ENCODE assay signal across 8 mouse cellular contexts in genomic region chr1:156035269-156035929, GRCm38 (mm10). TPM values are rescaled to one million over a fixed set of nuclear protein-coding genes. Genes with fewer than 3 reads are reported as not detected.
DNase-seq lines count a peak whose midpoint lies in the region; ATAC-seq and TF ChIP-seq lines count a peak whose summit lies in the region.

Tor1aip2 (plus strand) TSS chr1:156035403.

- H3K9me3 ChIP-seq in heart, embryonic 15.5 days (replicated peaks), result no peaks in the 10 kb centered on the region

- peak within 1 kb of the TSS; percentile 78 for H3K4me3 ChIP-seq in embryonic fibroblast, embryonic 13.5 days (ENCODE audit: insufficient read depth, low read length)
- H3K4me3 ChIP-seq in heart, embryonic 15.5 days, result peak within 1 kb of the TSS; percentile 87

- peak; percentile 77 for ATAC-seq in heart, embryonic 15.5 days (replicated peaks; ENCODE audit: insufficient number of reproducible peaks, insufficient read depth, low FRiP score, low read depth)

- TF ChIP-seq POLR2A in embryonic fibroblast, embryonic 13.5 days (IDR thresholded peaks at IDR 0.05; ENCODE audit: low read depth, low read length), result peak; percentile 77

- DNase-seq in cerebellum, adult 18-20 months, result peak; percentile 79 to 93
- no peak for DNase-seq in cerebellum, adult 8-10 months
- peak; percentile 89 for DNase-seq in ZHBTc4 (ENCODE audit: low read depth, low spot score)
- DNase-seq in layer of hippocampus, adult 8-10 months (ENCODE audit: low spot score in 2 of 2), result no peak
- DNase-seq in lung, postnatal 14 days, result peak; percentile 74
- DNase-seq in right cerebral cortex, adult 2 months (ENCODE audit: low spot score in 2 of 2), result peak; percentile 65 to 80

- peak within 1 kb of the TSS; percentile 97 for H3K27ac ChIP-seq in embryonic fibroblast, embryonic 13.5 days (ENCODE audit: insufficient read depth, low read length)
- H3K27ac ChIP-seq in heart, embryonic 15.5 days, result peak within 1 kb of the TSS; percentile 99

- peak within 1 kb of the TSS; percentile 72 for H3K4me2 ChIP-seq in heart, embryonic 15.5 days

- no peaks in the 10 kb centered on the region for H3K27me3 ChIP-seq in heart, embryonic 15.5 days

- under 1% methylated on average over 58 of the region's 59 CpGs for WGBS in heart, embryonic 15.5 days

- H3K36me3 ChIP-seq in heart, embryonic 15.5 days, result peaks cover 32% of the 10 kb centered on the region

- H3K4me1 ChIP-seq in embryonic fibroblast, embryonic 13.5 days (ENCODE audit: control insufficient read depth, insufficient read depth, low read length), result no peaks in the 10 kb centered on the region
- H3K4me1 ChIP-seq in heart, embryonic 15.5 days (replicated peaks), result peaks cover 15% of the 10 kb centered on the region

- no peak for TF ChIP-seq CTCF in embryonic fibroblast, embryonic 13.5 days (IDR thresholded peaks at IDR 0.05; ENCODE audit: borderline replicate concordance, insufficient read depth, low read length)

- peak within 1 kb of the TSS; percentile 97 for H3K9ac ChIP-seq in heart, embryonic 15.5 days

RNA-seq across cellular contexts. Expression of gene Tor1aip2, which starts in this region (rescaled TPM):
- 161 and 181 TPM in 2 replicates for polyA plus RNA-seq in embryonic fibroblast, embryonic 13.5 days (2011; ENCODE audit: insufficient read length, low read depth, missing spikeins)
- polyA plus RNA-seq in heart, embryonic 15.5 days (2015; fragmentation: Nextera tagmentation; extraction: Ambion mirVana), result 69.2 and 77.6 TPM in 2 replicates
- 10 to 100 TPM; 53.3 to 60.2 (median 56.6) TPM for total RNA-seq in layer of hippocampus, adult 8-10 months (2022)

Comparison
In these comparisons a context has a peak if more than half of its experiments do, and no peak if none do; other contexts are left out.
1. DNase-seq: peak in cerebellum, adult 18-20 months (2 of 2), ZHBTc4 (single experiment), lung, postnatal 14 days (single experiment) and right cerebral cortex, adult 2 months (2 of 2); none in cerebellum, adult 8-10 months (single experiment) and layer of hippocampus, adult 8-10 months (0 of 2).